Mouse (Mus musculus): Measurements from ENCODE around the gene Tktl2.

The Tktl2 gene

DNA sequence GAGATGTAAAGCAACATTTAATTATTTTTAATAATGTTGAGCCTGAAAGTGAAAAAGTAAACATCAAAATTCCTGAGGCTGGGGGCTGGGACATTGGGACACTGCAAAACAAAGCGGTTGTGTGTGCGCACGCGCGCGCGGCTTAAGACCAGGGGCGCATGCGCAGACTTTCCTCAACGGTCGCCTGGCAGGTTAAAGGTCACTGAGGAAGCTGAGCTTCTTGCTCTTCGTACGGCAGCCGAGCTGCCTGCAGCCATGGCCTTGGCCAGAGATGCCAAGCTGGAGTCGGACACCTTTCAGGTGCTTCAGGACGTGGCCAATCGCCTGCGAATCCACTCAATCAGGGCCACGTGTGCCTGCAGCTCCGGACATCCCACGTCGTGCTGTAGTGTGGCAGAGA is at the start of gene Tktl2:
Gene Tktl2, plus strand, starts transcription at position 220 of the 400 bp plus-strand sequence.
- no peak for DNase-seq

DNA sequence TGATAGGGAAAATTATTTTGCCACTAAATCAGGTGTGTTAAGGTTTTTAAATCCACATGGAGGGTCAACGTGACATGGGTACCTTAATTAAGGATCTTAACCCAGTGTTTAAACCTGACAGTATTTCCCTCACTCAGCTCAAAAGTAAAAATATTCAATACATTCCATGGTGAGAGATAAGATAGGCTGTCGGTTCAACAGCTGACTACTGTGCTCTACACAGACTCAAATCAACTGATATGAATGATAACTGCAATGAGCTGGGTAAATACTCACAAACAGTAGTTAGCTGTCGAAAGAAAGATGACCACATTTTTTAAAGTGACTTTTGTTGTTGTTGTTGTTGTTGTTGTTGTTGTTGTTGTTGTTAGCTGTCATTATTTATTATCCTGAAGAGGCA is 41.7 kb upstream of the Tktl2 start:
- no peak for DNase-seq

DNA sequence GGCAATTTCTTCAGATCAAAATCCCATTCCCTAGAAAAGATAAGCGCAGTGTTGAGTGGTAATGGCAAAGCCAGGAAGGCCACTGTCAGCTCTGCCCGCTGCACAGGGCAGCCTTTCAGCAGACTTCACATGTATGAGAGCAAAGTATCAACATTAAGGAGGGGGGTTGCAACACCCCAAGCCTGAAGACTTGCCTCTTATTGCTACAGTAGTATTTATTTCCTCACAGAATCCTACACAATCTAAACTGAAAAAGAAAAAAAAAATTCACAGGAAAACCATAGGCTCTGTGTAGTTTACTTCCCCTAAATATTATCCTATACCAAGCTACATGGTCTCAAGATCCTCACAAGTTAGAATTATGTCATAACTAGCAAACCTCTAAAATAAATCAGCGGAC is 34.7 kb upstream of the Tktl2 start:
- DNase-seq, result no peak

DNA sequence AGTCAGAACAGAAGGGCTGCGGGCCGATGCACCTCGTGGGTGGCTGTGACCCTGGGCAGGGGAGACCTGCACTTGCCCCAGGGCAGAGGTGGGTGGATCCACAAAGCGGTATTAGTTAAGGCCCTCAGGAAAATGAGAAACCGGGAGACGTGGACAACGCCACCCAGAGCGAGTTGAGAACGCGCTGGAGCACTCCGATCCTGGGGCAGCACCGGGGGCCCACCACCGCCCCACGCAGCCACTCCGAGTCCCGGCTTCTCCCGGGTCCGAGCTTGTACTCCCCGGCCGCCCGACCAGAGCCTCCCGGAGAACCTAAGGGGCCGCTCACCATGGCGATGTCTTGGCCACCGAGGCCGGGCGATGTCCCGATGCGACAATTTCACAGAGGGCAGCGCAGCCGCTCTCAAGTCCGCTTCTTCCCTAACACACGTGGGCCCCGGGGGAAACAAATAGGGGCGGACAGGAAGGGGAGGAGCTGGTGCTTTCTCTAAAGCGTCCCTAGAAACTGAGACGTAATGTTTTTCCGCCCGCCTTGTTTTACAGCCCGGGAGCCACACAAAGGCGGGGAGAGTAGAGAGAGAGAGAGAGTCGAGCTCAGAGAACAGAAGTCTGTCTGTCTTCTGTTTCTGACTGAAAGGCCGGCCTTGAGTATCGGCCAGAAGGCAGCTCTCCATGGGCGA is 25.3 kb upstream of the Tktl2 start, which contains the start of gene Tma16:
Gene Tma16, minus strand, starts transcription at position 447 of the 680 bp plus-strand sequence.
- DNase-seq, result peak; percentile 80

DNA sequence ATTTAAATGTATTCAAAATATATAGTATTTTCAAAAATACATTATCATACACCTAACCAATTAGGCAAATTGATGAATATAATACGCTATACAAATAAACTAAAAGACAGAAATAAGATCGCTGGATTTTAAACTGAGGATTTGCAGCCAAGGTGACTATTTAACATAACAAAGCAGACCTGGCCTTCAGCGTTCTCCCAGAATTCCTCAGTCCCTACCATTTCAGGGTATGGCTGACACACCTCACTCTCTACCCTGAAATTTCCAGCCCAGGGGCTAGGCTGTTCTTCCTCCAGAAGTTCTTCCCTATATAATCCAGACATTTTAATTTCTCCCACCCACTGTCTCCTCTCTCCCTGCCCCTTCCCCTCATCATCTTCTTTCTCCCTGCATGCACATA is 23.0 kb upstream of the Tktl2 start:
- no peak for DNase-seq

DNA sequence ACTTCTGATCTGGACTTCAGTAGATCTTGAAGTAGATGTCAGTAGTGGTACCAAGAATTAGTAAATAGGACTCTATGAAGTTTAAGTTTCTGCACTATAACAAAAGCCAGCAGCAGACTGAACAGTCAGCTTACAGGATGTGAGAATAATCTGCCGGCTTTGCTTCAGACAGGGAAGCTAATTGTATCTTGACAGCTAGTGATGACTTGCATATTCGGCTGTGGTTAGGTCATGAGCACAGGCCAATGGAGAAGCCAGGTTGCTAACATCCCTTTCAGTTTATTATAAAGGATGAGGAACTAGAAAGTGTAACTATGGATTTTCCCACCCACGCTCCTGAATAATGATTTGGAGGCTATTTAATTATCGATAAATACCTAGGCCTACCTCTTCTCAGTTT is 20.9 kb upstream of the Tktl2 start:
- no peak for DNase-seq

DNA sequence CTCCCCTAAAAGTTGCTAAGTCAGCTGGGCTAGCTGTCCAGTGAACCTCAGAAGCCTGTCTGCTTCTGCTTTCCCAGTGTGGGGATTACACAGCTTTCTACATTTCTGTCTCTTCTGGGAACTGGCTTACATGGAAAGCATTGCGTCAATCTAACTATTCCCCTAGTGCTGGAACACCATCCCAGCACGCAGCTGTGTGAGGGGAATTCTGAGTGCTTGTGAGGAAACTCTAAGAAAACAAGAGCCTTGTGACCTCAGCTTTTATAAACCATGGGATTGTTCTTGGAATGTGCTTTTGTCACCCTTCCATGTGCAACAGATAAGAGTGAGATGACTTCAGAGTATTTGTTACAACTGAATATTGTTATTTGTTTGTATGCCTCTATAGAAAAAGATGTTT is 17.1 kb upstream of the Tktl2 start:
- DNase-seq, result no peak

DNA sequence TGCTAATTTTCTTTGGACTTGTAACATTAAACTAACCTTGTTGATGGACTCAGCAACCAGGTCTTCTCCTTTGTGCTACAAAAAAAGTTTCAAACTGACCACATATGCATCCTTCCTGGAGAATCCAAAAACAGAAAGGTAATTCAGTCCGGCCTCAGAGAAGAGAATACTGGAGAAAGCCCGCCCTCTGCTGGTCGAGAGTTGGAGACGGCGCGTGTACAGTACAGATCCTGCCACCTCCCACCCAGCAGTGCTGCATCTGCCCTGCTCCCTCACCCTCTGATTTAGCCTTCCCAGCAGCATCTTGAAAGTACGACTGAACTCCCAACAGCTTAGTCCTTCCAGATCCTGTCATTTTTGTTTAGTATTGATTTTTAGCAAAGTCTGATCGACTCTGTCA is 15.8 kb upstream of the Tktl2 start:
- DNase-seq, result peak; percentile 71

DNA sequence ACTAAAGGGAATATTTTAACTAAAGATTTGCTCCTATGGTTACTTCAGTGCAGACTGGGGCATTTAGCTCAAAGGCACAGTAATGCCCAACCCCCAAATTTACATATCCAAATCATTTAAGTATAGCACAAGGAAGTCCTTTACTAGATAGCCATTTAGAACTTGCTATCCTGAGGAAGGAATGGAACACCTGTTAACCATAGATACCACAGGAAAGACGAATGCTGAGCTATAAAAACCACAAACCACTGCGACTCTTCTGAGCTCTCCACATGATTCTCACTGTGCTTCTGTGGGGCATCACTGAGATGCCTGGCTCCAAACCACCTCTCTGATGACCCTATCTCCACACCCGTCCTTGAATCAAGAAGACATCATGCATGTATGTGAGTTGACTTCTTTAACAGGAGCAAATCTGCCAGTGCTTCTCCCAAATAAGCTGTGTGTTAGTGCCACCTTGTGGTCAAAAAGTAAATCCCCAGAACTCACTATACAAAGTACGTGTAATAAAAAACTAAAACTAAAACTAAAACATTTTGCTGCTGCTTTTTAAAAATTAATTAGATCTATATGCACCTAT is 14.5 kb upstream of the Tktl2 start:
- DNase-seq, result peak; percentile 42

DNA sequence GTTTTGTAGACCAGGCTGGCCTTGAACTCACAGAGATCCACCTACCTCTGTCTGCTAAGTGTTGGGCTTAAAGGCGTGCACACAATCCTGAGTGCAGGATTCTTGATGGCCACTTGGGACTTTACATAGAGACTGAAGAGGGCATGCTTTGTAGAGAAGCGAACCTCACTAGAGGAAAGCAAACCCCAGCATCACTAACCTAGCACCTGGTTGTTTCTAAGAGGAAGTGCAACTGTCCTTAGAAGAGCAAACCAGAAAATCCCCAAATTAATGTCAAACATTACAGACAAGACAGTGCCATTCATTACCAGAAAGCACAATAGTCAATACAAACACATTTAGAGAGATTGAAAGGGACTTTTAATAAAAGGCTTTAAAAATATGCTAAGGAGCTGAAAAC is 8.2 kb upstream of the Tktl2 start:
- DNase-seq, result no peak

DNA sequence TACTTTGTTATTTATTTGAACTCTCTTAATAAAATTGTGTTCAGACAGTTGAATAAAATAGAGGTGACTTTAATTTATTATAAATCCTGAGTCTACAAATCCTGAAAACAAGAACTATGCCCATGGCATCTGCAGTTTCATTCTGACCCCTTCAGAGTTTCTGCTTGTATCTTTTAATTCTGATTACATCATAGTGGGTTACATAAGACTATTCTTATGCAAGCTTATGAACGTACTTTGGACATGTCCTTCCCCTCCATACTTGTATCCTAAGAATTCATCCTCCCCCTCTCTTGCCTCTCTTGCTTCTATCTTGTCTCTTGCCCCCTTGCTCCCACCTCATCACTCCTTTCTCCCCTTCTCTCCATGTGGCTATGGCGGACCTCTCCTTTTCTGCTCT is 7.6 kb downstream of the Tktl2 start:
- no peak for DNase-seq

DNA sequence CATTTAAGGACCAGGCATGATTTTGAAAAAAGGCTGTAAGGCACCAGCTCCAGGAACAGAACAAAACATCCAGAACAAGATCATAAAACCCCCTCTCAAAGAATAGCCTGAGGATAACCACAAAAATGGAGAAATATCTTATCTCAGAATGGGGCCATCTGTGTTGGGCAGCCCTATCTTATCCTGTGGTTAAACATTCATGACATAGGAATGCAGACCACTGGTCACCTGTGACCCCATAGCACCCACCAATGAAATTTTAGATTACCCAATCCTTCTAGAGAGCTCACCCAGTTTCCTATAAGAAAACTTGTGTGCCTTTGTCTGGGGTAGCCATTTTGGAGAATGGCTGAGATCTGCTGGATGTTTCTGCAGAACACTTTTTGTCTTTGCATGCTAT is 9.0 kb downstream of the Tktl2 start:
- DNase-seq, result no peak

DNA sequence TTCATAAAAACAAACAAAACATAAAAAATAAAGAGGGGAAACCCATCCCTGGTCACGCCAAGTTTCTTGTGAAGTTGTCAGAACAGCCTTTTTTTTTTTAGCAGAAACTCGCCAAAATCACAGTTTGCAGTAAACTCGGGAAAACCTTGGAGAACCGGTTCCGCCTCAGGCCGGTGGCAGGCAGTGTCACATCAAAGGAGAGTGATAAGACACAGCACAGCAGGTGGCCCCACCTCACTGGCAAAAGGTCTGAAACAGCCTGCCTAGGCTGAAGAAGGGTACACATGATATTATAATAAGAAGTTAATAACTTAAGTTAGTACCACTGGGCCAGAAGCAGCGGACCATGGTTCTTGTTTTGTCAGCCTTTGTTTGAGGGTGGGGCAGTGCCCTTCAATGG is 38.5 kb downstream of the Tktl2 start:
- DNase-seq, result no peak

Measured in kidney, postnatal 14 days (tissue).